Mouse (Mus musculus) megakaryocyte-erythroid progenitor cell, adult 5 weeks (primary cell): Measurements from ENCODE around the gene Sult2a8. TPM values are rescaled to one million over a fixed set of nuclear protein-coding genes. Genes with fewer than 3 reads are reported as not detected.

Experiments used
- polyA plus RNA-seq: library from polyadenylated mRNA; stranded (reverse); fragments of >175 nt; gene quantifications from 2 replicates; pipeline ENCODE4 v1.2.3, GENCODE M21; 2012

Gene Sult2a8
- 0.13 TPM in 1 of 2 replicates, not detected in the other for polyA plus RNA-seq

GRCm38 (mm10) chr7:14446534-14446933 lies at the start of gene Sult2a8:
Gene Sult2a8 (minus strand): TSS chr7:14446769.

GRCm38 (mm10) chr7:14494130-14494529 lies 47.6 kb upstream of the Sult2a8 start, which contains the start of gene Sult2a7:
Gene Sult2a7 (minus strand): TSS chr7:14494230.

Other genes starting within 250 kb of the Sult2a8 start
- gene Sult2a6, start 191.9 kb downstream of the Sult2a8 start, polyA plus RNA-seq = not detected in 2 replicates
- gene Obox8, start 113.2 kb downstream of the Sult2a8 start, polyA plus RNA-seq = 0.08 TPM in 1 of 2 replicates, not detected in the other
- gene Sult2a7, start 47.5 kb upstream of the Sult2a8 start, polyA plus RNA-seq = not detected in 2 replicates
- not detected in 2 replicates for gene Vmn1r90, start 116.7 kb upstream of the Sult2a8 start, polyA plus RNA-seq
- not detected in 2 replicates for gene Obox7, start 212.7 kb upstream of the Sult2a8 start, polyA plus RNA-seq